Mouse (Mus musculus) midbrain, embryonic 13.5 days (tissue): ENCODE measurements around the gene Ralgps1. TPM values are rescaled to one million over a fixed set of nuclear protein-coding genes. Genes with fewer than 3 reads are reported as not detected.

ENCODE experiments used
- ATAC-seq: fragments of 200-750 bp; cut with Nextera tagmentation; 2 replicates; pipeline ENCODE4 v1.8.0; 2017; ENCODE audit warnings: mild to moderate bottlenecking, moderate TSS enrichment, moderate library complexity
- H3K27ac ChIP-seq: fragments of 300-500 bp; sonication (generic); 2 replicates; pipeline ENCODE4 v1.5.1; 2015; ENCODE audit warnings: inconsistent platforms, mild to moderate bottlenecking, moderate library complexity
- H3K27me3 ChIP-seq: fragments of 300-500 bp; sonication (generic); 2 replicates; pipeline ENCODE4 v1.6.1; 2015; ENCODE audit warnings: mild to moderate bottlenecking, inconsistent platforms
- H3K36me3 ChIP-seq: fragments of 300-500 bp; sonication (generic); 2 replicates; pipeline ENCODE4 v1.6.1; 2015; ENCODE audit warnings: mild to moderate bottlenecking, inconsistent platforms
- H3K4me1 ChIP-seq: fragments of 300-500 bp; sonication (generic); replicated peaks from 2 replicates; pipeline ENCODE4 v1.6.1; 2015; ENCODE audit warnings: inconsistent platforms
- H3K4me2 ChIP-seq: fragments of 300-500 bp; sonication (generic); replicated peaks from 2 replicates; pipeline ENCODE4 v1.6.1; 2015; ENCODE audit warnings: moderate library complexity, mild to moderate bottlenecking, inconsistent platforms
- H3K4me3 ChIP-seq: fragments of 300-500 bp; sonication (generic); replicated peaks from 2 replicates; pipeline ENCODE4 v1.5.1; 2015; ENCODE audit warnings: mild to moderate bottlenecking, inconsistent platforms
- H3K9ac ChIP-seq: fragments of 300-500 bp; sonication (generic); replicated peaks from 2 replicates; pipeline ENCODE4 v1.6.1; 2015; ENCODE audit warnings: mild to moderate bottlenecking, inconsistent platforms
- H3K9me3 ChIP-seq: fragments of 300-500 bp; sonication (generic); 2 replicates; pipeline ENCODE4 v1.6.1; 2016; ENCODE audit warnings: mild to moderate bottlenecking, inconsistent platforms
- WGBS: fragments of 180-500 bp; shearing (Covaris S2); methylation state at CpG from one replicate; pipeline ENCODE4 v1.1.7; 2015; 5-methylcytosine and 5-hydroxymethylcytosine counted together
- polyA plus RNA-seq: library from polyadenylated mRNA; unstranded; fragments of >200 nt; fragmentation: Nextera tagmentation; extraction: Ambion mirVana; gene quantifications from 2 replicates; pipeline ENCODE4 v1.2.1, GENCODE M21; 2015

Gene Ralgps1
- polyA plus RNA-seq, 1 experiment from 2014 or later = 37.0 TPM

DNA sequence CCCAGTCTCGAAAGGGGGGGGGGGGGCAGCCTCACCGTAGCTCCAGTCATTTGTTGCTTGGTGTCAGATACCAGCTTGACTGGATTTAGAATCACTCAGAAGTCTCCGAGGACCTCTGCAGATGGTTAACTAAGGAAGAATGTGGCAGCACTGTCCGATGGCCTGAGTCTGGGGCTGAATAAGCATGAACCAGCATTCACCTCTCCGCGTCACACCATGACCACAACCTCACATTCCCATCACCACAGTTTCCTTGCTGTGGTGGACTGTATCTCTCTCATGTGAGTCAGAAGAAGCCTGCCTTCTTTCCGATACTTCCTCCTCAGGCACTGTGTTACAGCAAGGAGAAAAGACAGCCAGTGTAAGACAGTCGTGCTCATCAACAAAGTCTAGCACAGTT is 12.1 kb downstream of the Ralgps1 start:
- no peak for ATAC-seq
- H3K4me3 ChIP-seq = no peak overlapping the region
- H3K27me3 ChIP-seq = 0 out of 2 replicates have a peak, but pooled peaks cover 9% of the 10 kb centered on the region
- H3K9ac ChIP-seq = no peak overlapping the region
- H3K4me1 ChIP-seq = peaks cover 23% of the 10 kb centered on the region
- H3K4me2 ChIP-seq = no peak overlapping the region
- H3K27ac ChIP-seq = no peak overlapping the region
- peaks cover 16% of the 10 kb centered on the region for H3K36me3 ChIP-seq
- 90% methylated on average over 8 of the region's 8 CpGs for WGBS
- H3K9me3 ChIP-seq = no peaks in the 10 kb centered on the region

DNA sequence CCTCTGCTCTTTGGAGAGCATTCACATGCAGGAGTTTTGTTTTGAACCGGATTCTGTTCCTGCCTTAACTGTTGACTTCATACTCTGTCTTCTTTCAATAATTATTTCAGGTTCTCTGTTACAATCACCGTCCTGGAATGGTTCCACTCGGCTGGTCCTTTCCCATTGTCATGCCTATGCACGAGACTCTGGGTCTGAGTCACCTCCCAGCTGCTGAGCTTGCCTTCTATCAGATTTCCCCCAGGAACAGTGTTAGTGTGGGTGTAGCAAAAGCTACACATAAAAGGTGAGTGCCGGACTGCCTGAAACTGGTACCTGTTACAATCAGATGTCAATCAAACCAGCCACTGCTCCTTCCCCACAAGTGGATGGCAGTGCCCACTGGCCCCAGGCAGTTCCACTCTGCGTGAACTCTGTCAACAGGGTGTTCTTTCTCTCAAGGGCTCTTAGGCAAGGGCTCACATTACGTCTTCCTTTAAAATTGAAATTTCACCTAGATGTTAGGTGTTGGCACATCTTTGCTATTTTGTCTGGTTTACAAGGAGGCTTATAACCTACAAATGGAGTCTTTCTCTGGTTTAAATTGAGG is 13.9 kb downstream of the Ralgps1 start:
- Histone ChIP-seq H3K4me2 (no peak overlapping the region), H3K36me3 (peaks cover 16% of the 10 kb centered on the region), H3K27ac (no peak overlapping the region), H3K27me3 (no peaks in the 10 kb centered on the region), H3K4me3 (no peak overlapping the region), H3K9ac (no peak overlapping the region), H3K9me3 (no peaks in the 10 kb centered on the region), H3K4me1 (peaks cover 29% of the 10 kb centered on the region)
- WGBS = 85% methylated on average over 7 of the region's 7 CpGs
- no peak for ATAC-seq

DNA sequence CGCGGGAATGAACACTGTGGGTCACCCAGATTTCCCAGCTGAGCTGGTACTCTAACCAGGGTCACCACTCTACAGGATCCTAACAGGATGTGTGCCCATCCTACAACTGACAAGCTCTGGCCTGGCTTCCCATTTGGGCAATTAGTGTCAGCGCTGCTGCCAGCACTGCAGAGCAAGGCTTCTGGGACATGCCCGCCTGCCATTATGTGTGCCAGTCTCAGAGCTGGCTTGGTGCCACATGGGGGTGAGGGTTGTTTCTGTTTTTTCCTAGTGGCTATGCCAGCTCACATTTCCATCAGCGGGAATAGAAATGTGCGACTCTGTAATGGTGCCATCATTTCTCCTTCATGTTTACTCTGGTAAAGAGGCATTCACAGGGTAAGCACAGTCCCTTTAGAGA is 15.7 kb downstream of the Ralgps1 start:
- ATAC-seq = peak; percentile 70
- Histone ChIP-seq H3K9ac (no peak overlapping the region), H3K9me3 (no peaks in the 10 kb centered on the region), H3K4me2 (no peak overlapping the region), H3K27me3 (no peaks in the 10 kb centered on the region), H3K4me3 (no peak overlapping the region), H3K36me3 (peaks cover 16% of the 10 kb centered on the region), H3K4me1 (peaks cover 17% of the 10 kb centered on the region), H3K27ac (no peak overlapping the region)
- WGBS = 81% methylated on average over 6 of the region's 6 CpGs

DNA sequence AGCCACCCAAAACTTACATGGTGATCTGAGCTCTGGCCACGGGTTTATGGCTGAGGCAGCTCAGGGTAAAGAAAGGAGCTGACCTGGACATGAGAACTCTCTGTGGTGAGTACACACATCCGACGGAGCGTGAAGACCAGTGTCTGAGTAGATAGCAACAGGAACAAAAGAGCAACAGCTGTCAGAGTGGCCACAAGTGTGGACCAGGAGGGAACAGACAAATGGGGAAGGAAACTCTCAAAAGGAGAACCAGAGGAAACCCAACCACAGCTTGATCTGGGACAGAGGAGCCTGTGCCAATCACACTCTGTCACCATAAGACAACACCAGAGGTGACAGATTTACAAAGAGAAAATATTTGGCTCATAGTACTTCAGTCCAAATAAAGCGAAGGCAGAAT is 17.9 kb downstream of the Ralgps1 start:
- Histone ChIP-seq H3K27ac (no peak overlapping the region), H3K4me3 (no peak overlapping the region), H3K36me3 (peaks cover 7% of the 10 kb centered on the region; the same call in 1 of the 2 replicates), H3K9ac (no peak overlapping the region), H3K9me3 (no peaks in the 10 kb centered on the region), H3K4me1 (peaks cover 15% of the 10 kb centered on the region), H3K4me2 (no peak overlapping the region), H3K27me3 (no peaks in the 10 kb centered on the region)
- 61% methylated on average over 5 of the region's 5 CpGs for WGBS
- ATAC-seq = no peak

DNA sequence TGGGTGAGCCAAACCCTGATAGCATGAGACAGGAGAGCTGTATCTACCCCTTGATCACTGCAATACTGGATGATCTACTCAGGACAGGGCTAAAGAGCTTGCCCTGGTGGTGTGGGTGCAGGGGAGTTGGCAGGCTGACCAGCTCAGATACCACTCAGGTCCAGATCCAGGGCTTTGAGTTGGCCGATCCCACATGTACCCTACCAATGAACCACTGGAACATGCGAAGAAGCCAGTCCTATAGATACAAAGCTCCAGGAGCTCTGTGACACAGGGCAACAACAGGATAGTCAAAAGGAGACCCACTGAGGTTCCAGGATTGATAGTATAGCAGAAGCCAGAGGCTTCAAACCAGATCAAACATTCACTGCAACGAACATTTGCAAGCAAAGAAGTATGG is 19.8 kb downstream of the Ralgps1 start:
- no peak overlapping the region for H3K9ac ChIP-seq
- no peaks in the 10 kb centered on the region for H3K9me3 ChIP-seq
- H3K36me3 ChIP-seq = no peaks in the 10 kb centered on the region
- no peak overlapping the region for H3K4me2 ChIP-seq
- no peaks in the 10 kb centered on the region for H3K27me3 ChIP-seq
- no peak for ATAC-seq
- H3K4me3 ChIP-seq = no peak overlapping the region
- peaks cover 20% of the 10 kb centered on the region for H3K4me1 ChIP-seq
- no peak overlapping the region for H3K27ac ChIP-seq
- 89% methylated on average over 3 of the region's 3 CpGs for WGBS

DNA sequence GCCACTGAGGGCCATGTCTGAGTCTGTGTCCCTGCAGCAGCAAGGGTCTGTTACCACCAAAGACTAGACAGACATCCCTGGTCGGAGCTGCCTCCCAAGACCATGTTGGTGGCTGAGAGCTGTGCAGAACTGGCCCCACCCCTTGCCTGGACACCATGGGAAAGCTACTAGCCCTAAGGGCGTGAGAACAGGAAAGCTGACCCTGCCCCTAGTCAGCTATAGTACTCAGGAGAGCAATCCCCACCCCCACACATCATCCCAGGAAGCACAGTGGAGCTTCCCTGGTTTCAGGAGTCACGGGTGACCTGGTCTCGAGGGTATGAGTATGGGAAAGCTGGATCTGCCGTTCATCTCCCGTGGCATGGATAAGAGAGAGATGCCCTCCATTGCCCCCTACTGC is 20.4 kb downstream of the Ralgps1 start:
- Histone ChIP-seq H3K4me1 (peaks cover 26% of the 10 kb centered on the region), H3K9me3 (no peaks in the 10 kb centered on the region), H3K4me3 (no peak overlapping the region), H3K9ac (no peak overlapping the region; the same call in 1 of the 2 replicates), H3K27ac (no peak overlapping the region), H3K36me3 (no peaks in the 10 kb centered on the region), H3K27me3 (no peaks in the 10 kb centered on the region), H3K4me2 (no peak overlapping the region)
- 89% methylated on average over 6 of the region's 6 CpGs for WGBS
- no peak for ATAC-seq

DNA sequence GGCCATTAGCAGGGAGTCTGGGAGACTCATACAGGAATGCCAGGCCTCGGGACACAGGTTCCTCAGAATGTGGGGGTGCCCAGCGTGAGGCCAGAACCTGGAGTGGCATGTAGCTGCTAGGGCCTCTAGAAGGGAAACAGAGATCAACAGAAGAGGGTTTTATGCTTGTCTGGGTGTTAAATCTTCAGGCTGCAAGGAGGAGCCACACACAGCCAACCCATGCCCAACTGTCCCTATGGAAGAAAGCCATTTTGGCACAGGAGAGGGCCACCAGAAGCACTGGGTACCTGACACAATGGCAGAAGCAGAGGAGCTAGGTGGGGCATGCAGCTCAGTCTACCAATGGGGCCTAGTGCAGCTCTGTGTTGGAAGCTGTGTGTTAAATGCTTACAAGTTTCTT is 21.7 kb downstream of the Ralgps1 start:
- WGBS = 58% methylated on average over 2 of the region's 2 CpGs
- Histone ChIP-seq H3K4me2 (no peak overlapping the region), H3K27ac (no peak overlapping the region), H3K4me3 (no peak overlapping the region), H3K9ac (no peak overlapping the region), H3K9me3 (no peaks in the 10 kb centered on the region), H3K36me3 (no peaks in the 10 kb centered on the region), H3K27me3 (no peaks in the 10 kb centered on the region), H3K4me1 (peaks cover 28% of the 10 kb centered on the region)
- no peak for ATAC-seq

DNA sequence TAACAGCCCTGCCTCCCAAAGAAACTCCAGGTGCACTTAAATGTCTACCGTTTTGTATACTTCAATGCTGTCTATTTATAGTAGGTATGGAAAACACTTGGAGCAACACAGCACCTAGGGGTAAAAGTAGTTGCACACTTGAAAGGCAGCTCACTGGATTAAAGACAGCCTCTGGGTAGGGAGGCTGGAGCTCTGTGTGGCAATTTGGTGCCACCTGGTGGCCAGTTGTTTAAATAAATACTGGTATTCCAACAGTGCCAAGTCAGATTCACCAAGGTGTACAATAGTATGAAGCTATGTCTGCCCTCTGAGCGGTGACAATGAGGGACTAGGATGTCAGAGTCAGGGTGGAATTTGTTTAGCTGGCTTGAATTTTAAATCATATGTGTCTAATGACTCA is 22.2 kb downstream of the Ralgps1 start:
- 33% methylated on average over 2 of the region's 2 CpGs for WGBS
- H3K9ac ChIP-seq = no peak overlapping the region
- peak; percentile 61 for ATAC-seq
- H3K27ac ChIP-seq = no peak overlapping the region
- H3K9me3 ChIP-seq = no peaks in the 10 kb centered on the region
- H3K4me3 ChIP-seq = no peak overlapping the region
- no peaks in the 10 kb centered on the region for H3K36me3 ChIP-seq
- no peak overlapping the region for H3K4me2 ChIP-seq
- no peaks in the 10 kb centered on the region for H3K27me3 ChIP-seq
- peaks cover 29% of the 10 kb centered on the region for H3K4me1 ChIP-seq

DNA sequence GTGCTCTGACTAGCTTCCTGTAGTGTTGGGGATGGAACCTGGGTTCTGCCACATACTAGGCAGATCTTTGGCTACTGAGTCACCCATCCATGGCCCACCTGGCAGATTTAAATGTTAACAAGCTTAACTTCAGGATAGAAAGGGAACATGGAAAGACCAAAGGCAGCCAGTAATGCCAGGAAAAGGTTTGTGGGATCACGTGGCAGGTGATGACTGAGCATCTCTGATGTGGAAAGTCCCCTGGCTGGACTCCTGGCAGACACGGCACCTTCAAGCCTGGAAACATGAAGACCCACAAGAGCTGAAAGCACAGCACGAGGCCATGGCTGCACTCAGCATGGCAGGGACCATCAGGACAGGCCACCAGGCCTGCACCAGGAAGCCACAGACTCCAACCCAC is 23.0 kb downstream of the Ralgps1 start:
- Histone ChIP-seq H3K4me3 (no peak overlapping the region), H3K27ac (no peak overlapping the region), H3K27me3 (no peaks in the 10 kb centered on the region), H3K9me3 (no peaks in the 10 kb centered on the region), H3K36me3 (no peaks in the 10 kb centered on the region), H3K4me1 (peaks cover 35% of the 10 kb centered on the region), H3K9ac (no peak overlapping the region), H3K4me2 (no peak overlapping the region)
- ATAC-seq = no peak
- 82% methylated on average over 3 of the region's 3 CpGs for WGBS

DNA sequence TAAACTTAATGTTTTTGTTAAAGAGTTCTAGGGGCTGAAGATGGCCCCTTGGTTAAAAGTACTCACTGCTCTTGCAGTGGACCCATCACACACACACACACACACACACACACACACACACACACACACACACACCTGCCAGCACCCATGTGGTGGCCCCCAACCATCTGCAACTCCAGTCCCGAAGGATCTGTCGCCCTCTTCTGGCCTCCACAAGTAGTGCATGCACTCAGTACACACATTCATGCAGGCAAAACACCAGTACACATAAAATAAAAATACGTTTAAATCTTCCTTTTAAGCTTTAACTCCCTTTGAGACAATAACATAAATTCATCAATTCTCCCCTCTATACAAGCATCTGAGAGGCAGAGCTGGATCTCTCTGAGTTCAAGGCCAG is 23.7 kb downstream of the Ralgps1 start:
- Histone ChIP-seq H3K36me3 (no peaks in the 10 kb centered on the region), H3K27me3 (no peaks in the 10 kb centered on the region), H3K27ac (no peak overlapping the region), H3K9me3 (no peaks in the 10 kb centered on the region), H3K9ac (no peak overlapping the region), H3K4me3 (no peak overlapping the region), H3K4me1 (peaks cover 38% of the 10 kb centered on the region), H3K4me2 (no peak overlapping the region)
- no peak for ATAC-seq
- WGBS = 36% methylated on average over 3 of the region's 3 CpGs

DNA sequence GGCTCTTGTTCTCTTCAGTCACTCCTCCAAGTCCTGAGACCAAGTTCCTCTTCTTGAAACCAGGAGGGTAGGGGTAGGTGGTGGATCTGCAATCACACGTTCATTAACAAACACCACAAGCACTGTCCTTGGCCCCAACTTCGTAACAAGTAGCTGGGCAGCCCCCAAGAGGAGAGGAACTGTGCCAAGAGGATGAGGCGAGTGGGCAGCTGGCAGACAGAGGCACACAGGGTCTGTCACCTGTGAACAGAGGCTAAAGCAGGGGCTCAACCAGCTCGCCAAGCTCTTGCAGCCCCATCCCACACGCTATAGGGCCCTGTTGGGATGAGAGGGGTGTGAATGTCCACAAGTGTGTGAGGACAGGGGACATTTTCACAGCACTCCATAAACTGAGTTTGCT is 24.5 kb downstream of the Ralgps1 start:
- Histone ChIP-seq H3K36me3 (no peaks in the 10 kb centered on the region), H3K9ac (no peak overlapping the region), H3K4me2 (no peak overlapping the region), H3K27ac (no peak overlapping the region), H3K9me3 (no peaks in the 10 kb centered on the region), H3K4me3 (no peak overlapping the region), H3K27me3 (no peaks in the 10 kb centered on the region), H3K4me1 (peaks cover 40% of the 10 kb centered on the region)
- WGBS = 74% methylated on average over 5 of the region's 5 CpGs
- ATAC-seq = no peak

DNA sequence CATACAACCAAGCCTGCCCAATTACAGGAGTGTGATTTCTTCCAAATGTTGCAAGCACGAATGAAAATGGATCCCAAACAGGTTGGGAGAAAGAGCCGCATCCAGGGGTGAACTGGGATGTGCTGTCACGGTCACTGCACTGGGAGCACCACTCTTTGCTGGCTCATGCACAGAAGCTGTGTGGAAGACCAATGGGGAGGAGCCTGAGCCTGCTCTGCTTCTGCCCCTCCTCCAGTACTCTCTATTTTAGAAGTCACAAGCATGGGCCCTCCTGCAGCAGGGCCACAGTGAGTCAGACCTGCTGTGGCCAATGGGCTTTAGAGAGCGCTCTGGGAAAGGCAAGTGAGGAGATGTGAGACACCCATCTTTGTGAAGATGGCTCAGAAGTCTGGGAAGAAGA is 25.3 kb downstream of the Ralgps1 start:
- no peak overlapping the region; the same call in 1 of the 2 replicates for H3K9ac ChIP-seq
- peak overlapping the region; percentile 31; the same call in 1 of the 2 replicates for H3K27ac ChIP-seq
- no peak for ATAC-seq

DNA sequence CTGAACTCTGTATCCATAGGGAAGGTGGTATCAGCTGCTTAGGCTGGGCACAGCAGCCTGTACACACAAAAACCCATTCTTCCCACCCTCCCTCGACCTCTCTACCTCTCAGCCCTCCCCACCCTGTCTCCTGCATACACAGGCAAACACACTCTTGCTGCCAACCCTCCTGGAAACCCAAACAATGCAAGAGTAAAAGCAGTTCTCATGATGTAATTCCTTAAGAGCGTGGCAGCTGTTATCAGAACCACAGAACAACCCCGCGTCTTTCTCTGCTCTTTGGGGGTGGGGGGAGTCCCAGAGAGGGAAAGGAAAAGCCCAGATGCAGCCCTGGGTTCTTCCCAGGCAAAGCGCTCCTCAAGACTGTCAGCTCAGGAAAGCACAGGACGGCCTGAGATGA is 25.8 kb downstream of the Ralgps1 start:
- Histone ChIP-seq H3K4me2 (no peak overlapping the region), H3K27me3 (no peaks in the 10 kb centered on the region), H3K27ac (peak overlapping the region; percentile 31), H3K36me3 (no peaks in the 10 kb centered on the region), H3K4me1 (peaks cover 40% of the 10 kb centered on the region), H3K9ac (no peak overlapping the region), H3K9me3 (no peaks in the 10 kb centered on the region), H3K4me3 (no peak overlapping the region)
- 66% methylated on average over 6 of the region's 6 CpGs for WGBS
- peak; percentile 21; the same call in 1 of the 2 replicates for ATAC-seq

More for the DNA sequence above, 25.3 kb downstream of the Ralgps1 start:
- WGBS = 77% methylated on average over 4 of the region's 4 CpGs
- Histone ChIP-seq H3K4me3 (no peak overlapping the region), H3K27me3 (no peaks in the 10 kb centered on the region), H3K4me2 (no peak overlapping the region), H3K9me3 (no peaks in the 10 kb centered on the region), H3K4me1 (peaks cover 40% of the 10 kb centered on the region), H3K36me3 (no peaks in the 10 kb centered on the region)
